Mouse (Mus musculus): ENCODE measurements around the gene Galnt15. TPM values are rescaled to one million over a fixed set of nuclear protein-coding genes. Genes with fewer than 3 reads are reported as not detected.
A peak's percentile ranks its signal among the peaks of the same experiment; 100 is the strongest.

Galnt15 gene
- total and polyA plus RNA-seq, 3 experiments, result not detected

- dilution Hi-C loops (cut with MboI; ENCODE audit: extremely low pct_ligation_motif_present, extremely low pct_unique_long_range_greater_than_20kb, low sequenced_read_pairs) (no loop called here), in situ Hi-C loops (cut with MboI; ENCODE audit: low pct_ligation_motif_present, low pct_unique_long_range_greater_than_20kb, low sequenced_read_pairs) (no loop called here)
- Histone ChIP-seq H3K27ac (ENCODE audit: insufficient read depth, low read depth) (no peak overlapping the region), H3K4me3 (replicated peaks in 1 of 3; ENCODE audit: low read depth in 2 of 3, low read length in 2 of 3, poor library complexity in 1 of 3) (no peak overlapping the region), H3K9ac (ENCODE audit: insufficient read depth, low read depth) (no peak overlapping the region), H3K4me2 (ENCODE audit: insufficient read depth, low read depth, poor library complexity, severe bottlenecking) (no peak overlapping the region), H3K79me2 (replicated peaks; ENCODE audit: control insufficient read depth, extremely low read depth, insufficient read depth, poor library complexity, severe bottlenecking) (no peaks in the 10 kb centered on the region), H3K4me1 (ENCODE audit: control insufficient read depth in 1 of 2, insufficient read depth in 2 of 2) (no peaks in the 10 kb centered on the region), H3K9me3 (replicated peaks; ENCODE audit: low read length) (peaks cover 3% of the 10 kb centered on the region), H3K27me3 (replicated peaks) (no peaks in the 10 kb centered on the region), H3K36me3 (replicated peaks in 1 of 2; ENCODE audit: control insufficient read depth in 1 of 2, insufficient read depth in 1 of 2, low read length in 1 of 2) (no peaks in the 10 kb centered on the region)
- no peak for TF ChIP-seq NELFE (IDR thresholded peaks at IDR 0.05; ENCODE audit: low read depth, low read length)
- no peak for TF ChIP-seq MYC (IDR thresholded peaks at IDR 0.05; ENCODE audit: low read depth, low read length)
- no peak for TF ChIP-seq SIN3A (IDR thresholded peaks at IDR 0.05; ENCODE audit: low read length)
- TF ChIP-seq ZKSCAN1 (IDR thresholded peaks at IDR 0.05; ENCODE audit: borderline replicate concordance, low read depth, low read length), result no peak
- no peak for TF ChIP-seq JUN (IDR thresholded peaks at IDR 0.05; ENCODE audit: insufficient read depth, low read depth, low read length)
- no peak for TF ChIP-seq CTCF (conservative IDR thresholded peaks at IDR 0.05 in 1 of 2, IDR thresholded peaks at IDR 0.05 in 1 of 2; ENCODE audit: low read depth in 2 of 2, low read length in 2 of 2)
- no peak for TF ChIP-seq UBTF (IDR thresholded peaks at IDR 0.05; ENCODE audit: low read depth, low read length)
- TF ChIP-seq MAFK (IDR thresholded peaks at IDR 0.05; ENCODE audit: insufficient replicate concordance, low read length), result peak; percentile 57; the same call in 1 of the 2 replicates
- no peak for DNase-seq (ENCODE audit: extremely low read depth)
These were observed 26.0 kb downstream of the Galnt15 start for GRCm38 (mm10) chr14:32054788-32055187.

DNA sequence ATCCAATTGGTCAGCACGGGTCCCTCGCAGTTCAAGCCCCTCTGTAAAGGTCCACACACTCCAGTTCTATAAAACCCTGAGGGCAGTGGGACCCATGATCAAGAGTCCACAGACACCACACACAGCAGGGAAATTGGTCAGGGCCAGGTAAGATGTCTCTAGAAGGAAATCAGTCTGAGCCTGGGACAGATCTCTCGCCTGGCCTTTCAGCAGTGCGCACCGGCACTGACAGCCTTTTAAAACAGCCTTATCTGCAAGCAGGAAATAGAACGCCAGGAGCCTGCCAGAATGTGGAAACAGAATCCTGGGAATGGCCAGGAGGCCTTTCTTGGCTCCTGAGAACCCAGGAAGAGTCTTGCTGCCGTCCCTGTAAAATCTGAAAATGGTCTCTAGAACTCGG is 27.0 kb downstream of the Galnt15 start:
- TF ChIP-seq MYC (IDR thresholded peaks at IDR 0.05; ENCODE audit: low read depth, low read length), result no peak
- TF ChIP-seq E2F4 (IDR thresholded peaks at IDR 0.05; ENCODE audit: insufficient replicate concordance, low read depth, low read length), result no peak
- TF ChIP-seq PAX5 (IDR thresholded peaks at IDR 0.05; ENCODE audit: low read length), result no peak
- no peak for TF ChIP-seq MXI1 (IDR thresholded peaks at IDR 0.05; ENCODE audit: low read depth, low read length)
- no peak for TF ChIP-seq USF1 (IDR thresholded peaks at IDR 0.05; ENCODE audit: low read depth, low read length)
- TF ChIP-seq ZC3H11A (IDR thresholded peaks at IDR 0.05; ENCODE audit: low read depth, low read length), result no peak
- TF ChIP-seq NRF1 (IDR thresholded peaks at IDR 0.05; ENCODE audit: low read depth, low read length), result no peak
- no peak for TF ChIP-seq CHD2 (IDR thresholded peaks at IDR 0.05; ENCODE audit: low read length)
- TF ChIP-seq IRF4 (IDR thresholded peaks at IDR 0.05; ENCODE audit: low read depth, low read length), result no peak
- DNase-seq (ENCODE audit: extremely low read depth), result no peak
- H3K4me3 ChIP-seq (replicated peaks in 1 of 3; ENCODE audit: low read depth in 2 of 3, low read length in 2 of 3, poor library complexity in 1 of 3), result no peak overlapping the region
- H3K27ac ChIP-seq (ENCODE audit: insufficient read depth, low read depth), result no peak overlapping the region
- H3K9me3 ChIP-seq (replicated peaks; ENCODE audit: low read length), result peaks cover 3% of the 10 kb centered on the region
- in situ Hi-C loops (cut with MboI; ENCODE audit: low pct_ligation_motif_present, low pct_unique_long_range_greater_than_20kb, low sequenced_read_pairs) (no loop called here), dilution Hi-C loops (cut with MboI; ENCODE audit: extremely low pct_ligation_motif_present, extremely low pct_unique_long_range_greater_than_20kb, low sequenced_read_pairs) (no loop called here)
- no peaks in the 10 kb centered on the region for H3K4me1 ChIP-seq (ENCODE audit: control insufficient read depth in 1 of 2, insufficient read depth in 2 of 2)
- no peaks in the 10 kb centered on the region for H3K36me3 ChIP-seq (replicated peaks in 1 of 2; ENCODE audit: control insufficient read depth in 1 of 2, insufficient read depth in 1 of 2, low read length in 1 of 2)
- H3K4me2 ChIP-seq (ENCODE audit: insufficient read depth, low read depth, poor library complexity, severe bottlenecking), result no peak overlapping the region
- H3K9ac ChIP-seq (ENCODE audit: insufficient read depth, low read depth), result no peak overlapping the region
- H3K27me3 ChIP-seq (replicated peaks), result no peaks in the 10 kb centered on the region
- no peaks in the 10 kb centered on the region for H3K79me2 ChIP-seq (replicated peaks; ENCODE audit: control insufficient read depth, extremely low read depth, insufficient read depth, poor library complexity, severe bottlenecking)
